Mouse (Mus musculus) frontal cortex, postnatal 10 days (tissue): ENCODE measurements around the gene Slit3.

ENCODE experiments used
- DNase-seq, 2 experiments: peaks; one replicate each; pipeline ENCODE4 v3.0.0; 2022; ENCODE audit warnings: low spot score in 2 of 2, mixed read lengths in 1 of 2

Gene Slit3

GRCm38 (mm10) chr11:35522802-35523452 lies 401.9 kb downstream of the Slit3 start:
- DNase-seq: no peak

GRCm38 (mm10) chr11:35523773-35524172 lies 402.7 kb downstream of the Slit3 start:
- no peak for DNase-seq

GRCm38 (mm10) chr11:35526219-35526762 lies 405.3 kb downstream of the Slit3 start:
- DNase-seq: no peak

- no peak for DNase-seq
These were observed 406.9 kb downstream of the Slit3 start for GRCm38 (mm10) chr11:35527816-35528462.

GRCm38 (mm10) chr11:35535027-35535426 lies 414.0 kb downstream of the Slit3 start:
- DNase-seq: no peak

GRCm38 (mm10) chr11:35537128-35538088 lies 416.4 kb downstream of the Slit3 start:
- DNase-seq: no peak

GRCm38 (mm10) chr11:35542731-35543130 lies 421.7 kb downstream of the Slit3 start:
- DNase-seq: no peak

GRCm38 (mm10) chr11:35544112-35545064 lies 423.4 kb downstream of the Slit3 start:
- peak in 1 of 2 experiments; percentile 20 for DNase-seq

- DNase-seq: no peak
These were observed 425.2 kb downstream of the Slit3 start for GRCm38 (mm10) chr11:35546081-35546822.

- DNase-seq: no peak
These were observed 429.0 kb downstream of the Slit3 start for GRCm38 (mm10) chr11:35550036-35550435.

- no peak for DNase-seq
These were observed 435.2 kb downstream of the Slit3 start for GRCm38 (mm10) chr11:35556192-35556591.

- no peak for DNase-seq
These were observed 436.5 kb downstream of the Slit3 start for GRCm38 (mm10) chr11:35557476-35557875.

- DNase-seq: no peak
These were observed 437.3 kb downstream of the Slit3 start for GRCm38 (mm10) chr11:35558311-35558710.

GRCm38 (mm10) chr11:35559386-35559785 lies 438.4 kb downstream of the Slit3 start:
- DNase-seq: no peak

GRCm38 (mm10) chr11:35561760-35562159 lies 440.7 kb downstream of the Slit3 start:
- no peak for DNase-seq

GRCm38 (mm10) chr11:35565322-35565721 lies 444.3 kb downstream of the Slit3 start:
- DNase-seq: no peak

- DNase-seq: no peak
These were observed 445.7 kb downstream of the Slit3 start for GRCm38 (mm10) chr11:35566686-35567085.

GRCm38 (mm10) chr11:35569126-35569916 lies 448.3 kb downstream of the Slit3 start:
- no peak for DNase-seq

- DNase-seq: no peak
These were observed 448.9 kb downstream of the Slit3 start for GRCm38 (mm10) chr11:35569957-35570356.
